Mouse (Mus musculus) hindbrain, embryonic 11.5 days (tissue): ENCODE results near the gene Spdef. TPM values are rescaled to one million over a fixed set of nuclear protein-coding genes. Genes with fewer than 3 reads are reported as not detected.
A peak's percentile ranks its signal among the peaks of the same experiment; 100 is the strongest.

Source experiments
- ATAC-seq: fragments of 200-750 bp; cut with Nextera tagmentation; 2 replicates; pipeline ENCODE4 v1.8.0; 2017; ENCODE audit warnings: mild to moderate bottlenecking, moderate TSS enrichment, moderate library complexity; ENCODE audit not compliant: low FRiP score
- DNase-seq: peaks from one replicate; pipeline ENCODE4 v3.0.0-alpha.2; 2015; ENCODE audit warnings: low spot score
- H3K27ac ChIP-seq: fragments of 300-500 bp; sonication (generic); 2 replicates; pipeline ENCODE4 v1.5.1; 2014; ENCODE audit warnings: mild to moderate bottlenecking, low read depth, low read length
- H3K27me3 ChIP-seq: fragments of 300-500 bp; sonication (generic); 2 replicates; pipeline ENCODE4 v1.6.1; 2014; ENCODE audit warnings: mild to moderate bottlenecking, low read length, moderate library complexity, mixed read lengths; ENCODE audit not compliant: control insufficient read depth, insufficient read depth
- H3K36me3 ChIP-seq: fragments of 300-500 bp; sonication (generic); 2 replicates; pipeline ENCODE4 v1.6.1; 2014; ENCODE audit warnings: mild to moderate bottlenecking, low read length, moderate library complexity, mixed read lengths; ENCODE audit not compliant: control insufficient read depth, insufficient read depth
- H3K4me1 ChIP-seq: fragments of 300-500 bp; sonication (generic); replicated peaks from 2 replicates; pipeline ENCODE4 v1.6.1; 2014; ENCODE audit warnings: low read length, mixed read lengths; ENCODE audit not compliant: control insufficient read depth, insufficient read depth
- H3K4me2 ChIP-seq: fragments of 300-500 bp; sonication (generic); replicated peaks from 2 replicates; pipeline ENCODE4 v1.6.1; 2014; ENCODE audit warnings: mild to moderate bottlenecking, low read depth, low read length
- H3K4me3 ChIP-seq: fragments of 300-500 bp; sonication (generic); 2 replicates; pipeline ENCODE4 v1.5.1; 2014; ENCODE audit warnings: low read depth, low read length
- H3K9ac ChIP-seq: fragments of 300-500 bp; sonication (generic); 2 replicates; pipeline ENCODE4 v1.6.1; 2014; ENCODE audit warnings: low read depth, low read length
- H3K9me3 ChIP-seq: fragments of 300-500 bp; sonication (generic); 2 replicates; pipeline ENCODE4 v1.6.1; 2016; ENCODE audit warnings: low read length; ENCODE audit not compliant: control insufficient read depth
- WGBS: fragments of 180-500 bp; shearing (Covaris S2); extraction: QIAGEN DNeasy Blood & Tissue Kit; methylation state at CpG from one replicate; pipeline ENCODE4 v1.1.7; 2014; 5-methylcytosine and 5-hydroxymethylcytosine counted together
- polyA plus RNA-seq: library from polyadenylated mRNA; unstranded; fragments of >200 nt; fragmentation: Nextera tagmentation; extraction: Ambion mirVana; gene quantifications from 2 replicates; pipeline ENCODE4 v1.2.1, GENCODE M21; 2014

The Spdef gene
- polyA plus RNA-seq, 1 experiment from 2014 or later: not detected

DNA sequence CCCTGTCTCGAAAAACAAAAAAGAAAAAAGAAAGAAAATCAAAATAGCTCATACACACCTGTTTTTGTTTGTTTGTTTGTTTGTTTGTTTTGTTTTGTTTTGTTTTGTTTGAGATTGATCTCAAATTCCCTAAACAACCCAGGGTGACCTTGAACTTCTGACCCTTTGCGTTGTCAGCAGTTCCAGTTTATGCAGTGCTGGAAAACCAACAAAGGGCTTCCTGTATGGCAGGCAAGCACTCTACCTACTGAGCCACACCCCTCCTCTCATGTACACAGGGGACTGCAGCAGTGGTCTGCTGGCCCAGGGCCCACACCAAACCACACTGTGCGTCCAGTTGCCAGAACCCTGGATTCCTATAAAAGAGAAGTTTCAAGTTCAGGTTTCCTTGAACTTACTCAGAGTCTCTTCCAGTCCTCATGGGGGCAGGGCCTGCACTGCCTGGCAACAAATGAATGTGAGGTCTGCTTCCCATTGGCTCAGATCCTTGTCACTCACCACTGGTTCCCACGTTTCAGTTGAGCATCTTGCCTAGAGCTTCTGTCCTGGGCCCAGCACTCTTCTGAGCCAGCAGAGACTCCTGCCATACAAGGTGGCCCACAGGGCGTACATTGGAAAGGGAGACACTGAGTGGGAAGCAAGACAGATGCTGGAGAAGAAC is 24.7 kb downstream of the Spdef start:
- WGBS: 63% methylated on average over 5 of the region's 5 CpGs
- Histone ChIP-seq H3K27me3 (peaks cover 3% of the 10 kb centered on the region; the same call in 1 of the 2 replicates), H3K27ac (no peak overlapping the region)

DNA sequence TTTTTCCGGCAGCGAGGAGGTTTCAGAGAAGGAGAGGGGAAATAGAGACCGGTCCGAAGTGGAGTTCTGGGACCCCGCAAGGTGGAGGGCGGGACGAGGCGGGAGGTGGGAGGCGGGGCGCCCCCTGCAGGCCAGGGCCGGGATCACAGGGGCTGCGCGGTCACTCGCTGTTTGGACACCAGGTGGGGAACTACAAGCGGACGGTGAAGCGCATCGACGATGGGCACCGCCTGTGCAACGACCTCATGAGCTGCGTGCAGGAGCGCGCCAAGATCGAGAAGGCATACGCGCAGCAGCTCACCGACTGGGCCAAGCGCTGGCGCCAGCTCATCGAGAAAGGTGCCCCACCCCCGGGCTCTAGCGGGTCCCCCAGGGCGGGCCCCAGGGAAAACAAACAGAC is 26.2 kb downstream of the Spdef start:
- ATAC-seq (no peak), DNase-seq (peak; percentile 81)
- peaks cover 3% of the 10 kb centered on the region; the same call in 1 of the 2 replicates for H3K27me3 ChIP-seq
- 1% methylated on average over 33 of the region's 34 CpGs for WGBS
- no peak overlapping the region for H3K27ac ChIP-seq
- H3K36me3 ChIP-seq: no peaks in the 10 kb centered on the region
- peak overlapping the region; percentile 19; the same call in 1 of the 2 replicates for H3K4me3 ChIP-seq
- peak overlapping the region; percentile 50 for H3K4me2 ChIP-seq
- H3K9me3 ChIP-seq: no peaks in the 10 kb centered on the region
- no peaks in the 10 kb centered on the region; the same call in 1 of the 2 replicates for H3K4me1 ChIP-seq
- 0 out of 2 replicates have a peak overlapping the region, but pooled peaks have one; percentile 27 for H3K9ac ChIP-seq

More for the DNA sequence above, 24.7 kb downstream of the Spdef start:
- H3K9me3 ChIP-seq: no peaks in the 10 kb centered on the region
- no peaks in the 10 kb centered on the region for H3K36me3 ChIP-seq
- ATAC-seq (no peak), DNase-seq (peak; percentile 59)
- no peak overlapping the region for H3K9ac ChIP-seq
- H3K4me3 ChIP-seq: no peak overlapping the region
- H3K4me2 ChIP-seq: no peak overlapping the region
- H3K4me1 ChIP-seq: no peaks in the 10 kb centered on the region; the same call in 1 of the 2 replicates

- no peak overlapping the region for H3K27ac ChIP-seq
- no peak overlapping the region for H3K4me2 ChIP-seq
- ATAC-seq: no peak
- no peak overlapping the region for H3K4me3 ChIP-seq
- H3K4me1 ChIP-seq: no peaks in the 10 kb centered on the region; the same call in 1 of the 2 replicates
- no peaks in the 10 kb centered on the region for H3K9me3 ChIP-seq
- no peak for DNase-seq
- no peak overlapping the region for H3K9ac ChIP-seq
- H3K36me3 ChIP-seq: no peaks in the 10 kb centered on the region
- WGBS: 69% methylated on average over 6 of the region's 6 CpGs
- peaks cover 3% of the 10 kb centered on the region; the same call in 1 of the 2 replicates for H3K27me3 ChIP-seq
Measured at GRCm38 (mm10) chr17:27701856-27702255, 26.9 kb downstream of the Spdef start.

DNA sequence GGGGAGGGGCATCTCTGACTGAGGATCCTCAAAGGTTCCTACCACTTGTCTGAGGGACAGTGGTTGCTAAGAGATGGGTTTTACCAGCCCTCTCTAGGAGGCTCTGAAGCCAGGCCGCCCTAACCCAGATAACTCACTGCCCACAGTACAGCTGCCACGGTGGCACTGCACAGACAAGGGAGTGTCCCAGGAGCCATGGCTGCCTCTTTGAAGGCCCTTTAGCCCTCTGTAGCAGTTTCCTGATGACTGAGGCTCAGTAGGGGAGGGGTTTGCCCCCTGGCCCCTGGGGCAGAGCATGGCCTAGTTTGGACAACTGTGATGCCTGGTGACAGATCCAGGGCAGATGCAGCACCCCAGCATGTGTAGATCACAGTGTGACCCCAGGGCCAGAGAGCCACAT is 27.9 kb downstream of the Spdef start:
- Histone ChIP-seq H3K27ac (no peak overlapping the region), H3K27me3 (peaks cover 2% of the 10 kb centered on the region; the same call in 1 of the 2 replicates), H3K9ac (no peak overlapping the region), H3K36me3 (no peaks in the 10 kb centered on the region), H3K9me3 (no peaks in the 10 kb centered on the region), H3K4me2 (no peak overlapping the region), H3K4me1 (no peaks in the 10 kb centered on the region; the same call in 1 of the 2 replicates), H3K4me3 (no peak overlapping the region)
- 89% methylated on average over 2 of the region's 2 CpGs for WGBS
- ATAC-seq: no peak
- no peak for DNase-seq

- Histone ChIP-seq H3K9ac (no peak overlapping the region), H3K27ac (no peak overlapping the region), H3K36me3 (no peaks in the 10 kb centered on the region), H3K27me3 (no peaks in the 10 kb centered on the region), H3K4me3 (no peak overlapping the region), H3K4me2 (no peak overlapping the region), H3K9me3 (no peaks in the 10 kb centered on the region), H3K4me1 (no peaks in the 10 kb centered on the region; the same call in 1 of the 2 replicates)
- no peak for ATAC-seq
- DNase-seq: no peak
- 89% methylated on average over 17 of the region's 17 CpGs for WGBS
Measured at GRCm38 (mm10) chr17:27699641-27700244, 29.0 kb downstream of the Spdef start.

DNA sequence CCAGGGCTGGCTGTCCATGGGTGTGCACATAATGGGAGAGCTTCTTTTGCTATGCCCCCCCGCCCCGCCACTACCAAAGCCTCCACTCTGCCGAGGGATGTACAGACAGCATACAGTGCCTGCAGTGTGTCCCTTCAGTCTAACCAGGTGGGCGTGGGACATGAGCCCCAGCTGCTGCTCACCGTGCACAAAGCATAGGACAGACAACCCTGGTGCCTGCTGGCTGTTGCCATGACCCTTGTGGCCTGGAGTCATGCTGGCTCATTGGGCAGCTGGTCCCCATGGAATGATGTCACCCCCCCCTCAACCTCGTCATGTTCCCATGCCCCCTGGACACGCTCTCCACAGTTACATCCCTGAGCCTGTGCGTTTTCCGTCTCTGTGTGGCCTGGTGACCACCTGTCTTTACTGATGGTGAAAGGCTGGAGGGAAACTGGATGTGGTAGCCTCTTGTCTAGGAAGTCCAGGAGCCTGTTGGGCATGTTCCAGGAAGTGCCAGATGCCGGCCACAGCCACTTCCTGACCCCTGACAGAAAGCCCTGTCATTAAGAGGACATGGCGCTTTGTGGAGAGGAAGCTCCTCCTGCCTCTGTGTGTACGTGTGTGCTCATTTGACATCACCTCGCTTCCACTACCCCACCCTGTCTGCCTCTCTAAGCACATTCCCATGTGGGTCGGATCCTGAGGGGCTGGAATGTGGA is 37.6 kb downstream of the Spdef start:
- Histone ChIP-seq H3K4me1 (no peaks in the 10 kb centered on the region), H3K27me3 (peaks cover 6% of the 10 kb centered on the region; the same call in 1 of the 2 replicates), H3K9me3 (no peaks in the 10 kb centered on the region), H3K36me3 (no peaks in the 10 kb centered on the region), H3K4me3 (no peak overlapping the region), H3K27ac (no peak overlapping the region), H3K4me2 (no peak overlapping the region), H3K9ac (no peak overlapping the region)
- ATAC-seq (no peak), DNase-seq (no peak)
- WGBS: 75% methylated on average over 14 of the region's 14 CpGs

- Histone ChIP-seq H3K4me1 (peaks cover 3% of the 10 kb centered on the region; the same call in 1 of the 2 replicates), H3K27me3 (peaks cover 6% of the 10 kb centered on the region; the same call in 1 of the 2 replicates), H3K36me3 (no peaks in the 10 kb centered on the region), H3K9me3 (no peaks in the 10 kb centered on the region), H3K4me2 (no peak overlapping the region), H3K27ac (no peak overlapping the region), H3K9ac (no peak overlapping the region), H3K4me3 (no peak overlapping the region)
- WGBS: 33% methylated on average over 5 of the region's 5 CpGs
- no peak for DNase-seq
- ATAC-seq: no peak
Measured at GRCm38 (mm10) chr17:27686395-27686794, 42.4 kb downstream of the Spdef start.

- peaks cover 3% of the 10 kb centered on the region; the same call in 1 of the 2 replicates for H3K4me1 ChIP-seq
- H3K27me3 ChIP-seq: peaks cover 6% of the 10 kb centered on the region; the same call in 1 of the 2 replicates
- H3K4me2 ChIP-seq: peak overlapping the region; percentile 97
- H3K4me3 ChIP-seq: peak overlapping the region; percentile 45
- H3K9ac ChIP-seq: peak overlapping the region; percentile 60
- ATAC-seq (peak; percentile 45), DNase-seq (peak; percentile 37)
- no peaks in the 10 kb centered on the region for H3K9me3 ChIP-seq
- no peaks in the 10 kb centered on the region for H3K36me3 ChIP-seq
- no peak overlapping the region for H3K27ac ChIP-seq
- 3% methylated on average over 11 of the region's 11 CpGs for WGBS
Measured at GRCm38 (mm10) chr17:27685550-27685913, 43.2 kb downstream of the Spdef start.
